Mouse (Mus musculus): Measurements from ENCODE around the gene Camk1. TPM values are rescaled to one million over a fixed set of nuclear protein-coding genes. Genes with fewer than 3 reads are reported as not detected.

The Camk1 gene
- 119 and 131 TPM in 2 replicates for total RNA-seq (2014; rRNA removed)
- polyA plus RNA-seq (2015; fragmentation: Nextera tagmentation; extraction: Ambion mirVana), result 107 and 118 TPM in 2 replicates

GRCm38 (mm10) chr6:113343177-113344092 lies at the start of gene Camk1:
Camk1 (minus strand) TSS chr6:113343984.
- ATAC-seq (peak; percentile 76), DNase-seq (peak; percentile 67)
- H3K4me3 ChIP-seq (ENCODE audit: low read depth, low read length), result peak within 1 kb of the TSS; percentile 55
- H3K27me3 ChIP-seq (ENCODE audit: insufficient read depth, low read length), result no peaks in the 10 kb centered on the region
- H3K27ac ChIP-seq (ENCODE audit: low read depth, low read length), result peak within 1 kb of the TSS; percentile 66; the same call in 1 of the 2 replicates
- H3K9ac ChIP-seq, result peak within 1 kb of the TSS; percentile 83
- peak within 1 kb of the TSS; percentile 82 for H3K4me2 ChIP-seq (ENCODE audit: low read depth)
- H3K36me3 ChIP-seq (ENCODE audit: insufficient read depth), result peaks cover 19% of the 10 kb centered on the region
- no peak for TF ChIP-seq CTCF (IDR thresholded peaks at IDR 0.05; ENCODE audit: low read depth)
- no peaks in the 10 kb centered on the region for H3K9me3 ChIP-seq (ENCODE audit: low read length)
- peaks cover 22% of the 10 kb centered on the region; the same call in 1 of the 2 replicates for H3K4me1 ChIP-seq (ENCODE audit: insufficient read depth)
- WGBS, result 16% methylated on average over 32 of the region's 32 CpGs

- Histone ChIP-seq H3K4me1 (ENCODE audit: insufficient read depth) (peaks cover 5% of the 10 kb centered on the region; the same call in 1 of the 2 replicates), H3K9me3 (ENCODE audit: low read length) (no peaks in the 10 kb centered on the region), H3K27ac (ENCODE audit: low read depth, low read length) (peak overlapping the region; percentile 71), H3K4me3 (ENCODE audit: low read depth, low read length) (peak overlapping the region; percentile 38), H3K36me3 (ENCODE audit: insufficient read depth) (peaks cover 38% of the 10 kb centered on the region), H3K9ac (peak overlapping the region; percentile 59), H3K4me2 (ENCODE audit: low read depth) (peak overlapping the region; percentile 61), H3K27me3 (ENCODE audit: insufficient read depth, low read length) (no peaks in the 10 kb centered on the region)
- no peak for TF ChIP-seq CTCF (IDR thresholded peaks at IDR 0.05; ENCODE audit: low read depth)
- ATAC-seq, result peak; percentile 93
- 6% methylated on average over 51 of the region's 51 CpGs for WGBS
- DNase-seq, result peak; percentile 66
Observed at GRCm38 (mm10) chr6:113392387-113393071, 48.7 kb upstream of the Camk1 start.

- WGBS, result 22% methylated on average over 10 of the region's 10 CpGs
Observed at GRCm38 (mm10) chr6:113392015-113392386, 48.2 kb upstream of the Camk1 start.

GRCm38 (mm10) chr6:113390715-113391114 lies 46.9 kb upstream of the Camk1 start:
- Histone ChIP-seq H3K9ac (no peak overlapping the region), H3K4me2 (ENCODE audit: low read depth) (no peak overlapping the region), H3K4me3 (ENCODE audit: low read depth, low read length) (no peak overlapping the region), H3K4me1 (ENCODE audit: insufficient read depth) (peaks cover 5% of the 10 kb centered on the region; the same call in 1 of the 2 replicates), H3K36me3 (ENCODE audit: insufficient read depth) (peaks cover 51% of the 10 kb centered on the region), H3K27ac (ENCODE audit: low read depth, low read length) (no peak overlapping the region), H3K9me3 (ENCODE audit: low read length) (no peaks in the 10 kb centered on the region), H3K27me3 (ENCODE audit: insufficient read depth, low read length) (no peaks in the 10 kb centered on the region)
- ATAC-seq (no peak), DNase-seq (no peak)
- TF ChIP-seq CTCF (IDR thresholded peaks at IDR 0.05; ENCODE audit: low read depth), result no peak
- WGBS, result 87% methylated on average over 3 of the region's 3 CpGs

More at GRCm38 (mm10) chr6:113392015-113392386, 48.2 kb upstream of the Camk1 start:
- no peaks in the 10 kb centered on the region for H3K9me3 ChIP-seq (ENCODE audit: low read length)
- peak overlapping the region; percentile 59 for H3K9ac ChIP-seq
- no peak; the same call in 1 of the 2 replicates for ATAC-seq
- no peak for TF ChIP-seq CTCF (IDR thresholded peaks at IDR 0.05; ENCODE audit: low read depth)
- H3K4me3 ChIP-seq (ENCODE audit: low read depth, low read length), result peak overlapping the region; percentile 38
- H3K36me3 ChIP-seq (ENCODE audit: insufficient read depth), result peaks cover 44% of the 10 kb centered on the region
- peaks cover 5% of the 10 kb centered on the region; the same call in 1 of the 2 replicates for H3K4me1 ChIP-seq (ENCODE audit: insufficient read depth)
- H3K27ac ChIP-seq (ENCODE audit: low read depth, low read length), result peak overlapping the region; percentile 71; the same call in 1 of the 2 replicates
- DNase-seq, result no peak
- peak overlapping the region; percentile 61 for H3K4me2 ChIP-seq (ENCODE audit: low read depth)
- no peaks in the 10 kb centered on the region for H3K27me3 ChIP-seq (ENCODE audit: insufficient read depth, low read length)

GRCm38 (mm10) chr6:113388960-113389359 lies 45.2 kb upstream of the Camk1 start, which contains the start of gene Ttll3:
Ttll3 (plus strand) TSS chr6:113389260.
- Histone ChIP-seq H3K9ac (no peak within 1 kb of the TSS), H3K27ac (ENCODE audit: low read depth, low read length) (no peak within 1 kb of the TSS), H3K36me3 (ENCODE audit: insufficient read depth) (peaks cover 68% of the 10 kb centered on the region), H3K9me3 (ENCODE audit: low read length) (no peaks in the 10 kb centered on the region), H3K4me2 (ENCODE audit: low read depth) (no peak within 1 kb of the TSS), H3K27me3 (ENCODE audit: insufficient read depth, low read length) (no peaks in the 10 kb centered on the region), H3K4me3 (ENCODE audit: low read depth, low read length) (no peak within 1 kb of the TSS), H3K4me1 (ENCODE audit: insufficient read depth) (peaks cover 5% of the 10 kb centered on the region; the same call in 1 of the 2 replicates)
- ATAC-seq (no peak), DNase-seq (no peak)
- TF ChIP-seq CTCF (IDR thresholded peaks at IDR 0.05; ENCODE audit: low read depth), result no peak
- WGBS, result 72% methylated on average over 8 of the region's 8 CpGs

GRCm38 (mm10) chr6:113386025-113386424 lies 42.2 kb upstream of the Camk1 start:
- Histone ChIP-seq H3K27me3 (ENCODE audit: insufficient read depth, low read length) (no peaks in the 10 kb centered on the region), H3K36me3 (ENCODE audit: insufficient read depth) (peaks cover 86% of the 10 kb centered on the region), H3K4me2 (ENCODE audit: low read depth) (no peak overlapping the region), H3K4me1 (ENCODE audit: insufficient read depth) (no peaks in the 10 kb centered on the region), H3K9me3 (ENCODE audit: low read length) (no peaks in the 10 kb centered on the region), H3K9ac (no peak overlapping the region), H3K27ac (ENCODE audit: low read depth, low read length) (no peak overlapping the region), H3K4me3 (ENCODE audit: low read depth, low read length) (no peak overlapping the region)
- ATAC-seq (peak; percentile 38), DNase-seq (no peak)
- WGBS, result 86% methylated on average over 3 of the region's 3 CpGs
- no peak for TF ChIP-seq CTCF (IDR thresholded peaks at IDR 0.05; ENCODE audit: low read depth)

Measured in forebrain, postnatal 0 days (tissue).